Mouse (Mus musculus) testis, postnatal 14 days (tissue): ENCODE results near the gene Mxd1.

ENCODE experiments used
- DNase-seq: peaks from one replicate; pipeline ENCODE4 v3.0.0; 2021; ENCODE audit warnings: low spot score

Mxd1 gene

DNA sequence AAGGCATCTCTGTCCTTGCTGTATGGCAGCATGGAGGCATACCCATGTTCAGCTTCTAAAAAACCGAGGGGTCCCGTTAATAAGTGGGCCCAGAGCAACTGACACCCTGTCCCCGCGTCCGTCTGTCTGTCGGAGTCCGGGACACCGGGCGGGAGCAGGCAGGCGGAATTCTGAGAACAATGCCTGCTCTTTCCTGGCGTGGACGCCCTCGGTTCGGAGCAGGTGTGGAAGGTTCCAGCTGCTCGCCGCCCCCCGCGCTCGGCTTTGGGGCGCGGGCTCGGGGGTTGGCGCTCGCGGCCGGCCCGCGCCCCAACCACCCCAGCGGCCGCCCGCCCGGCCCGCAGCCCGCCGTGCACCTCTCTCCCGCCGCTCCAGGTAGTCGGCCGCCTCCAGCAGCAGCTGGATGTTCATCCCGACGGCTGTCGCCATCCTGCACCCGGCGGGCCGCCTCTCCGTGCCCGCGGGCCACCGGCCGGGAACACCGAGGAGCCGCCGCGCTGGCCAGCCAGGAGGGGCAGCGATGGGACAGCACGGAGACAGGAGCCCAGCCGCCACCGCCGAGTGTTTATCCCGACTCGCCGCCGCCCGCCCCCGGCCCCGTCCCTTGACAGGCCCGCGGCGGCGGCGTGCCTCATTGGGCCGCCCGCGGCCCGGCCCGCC is at the start of gene Mxd1:
Gene Mxd1 (minus strand): TSS at position 582 of the 660 bp plus-strand sequence.
- peak; percentile 62 for DNase-seq

DNA sequence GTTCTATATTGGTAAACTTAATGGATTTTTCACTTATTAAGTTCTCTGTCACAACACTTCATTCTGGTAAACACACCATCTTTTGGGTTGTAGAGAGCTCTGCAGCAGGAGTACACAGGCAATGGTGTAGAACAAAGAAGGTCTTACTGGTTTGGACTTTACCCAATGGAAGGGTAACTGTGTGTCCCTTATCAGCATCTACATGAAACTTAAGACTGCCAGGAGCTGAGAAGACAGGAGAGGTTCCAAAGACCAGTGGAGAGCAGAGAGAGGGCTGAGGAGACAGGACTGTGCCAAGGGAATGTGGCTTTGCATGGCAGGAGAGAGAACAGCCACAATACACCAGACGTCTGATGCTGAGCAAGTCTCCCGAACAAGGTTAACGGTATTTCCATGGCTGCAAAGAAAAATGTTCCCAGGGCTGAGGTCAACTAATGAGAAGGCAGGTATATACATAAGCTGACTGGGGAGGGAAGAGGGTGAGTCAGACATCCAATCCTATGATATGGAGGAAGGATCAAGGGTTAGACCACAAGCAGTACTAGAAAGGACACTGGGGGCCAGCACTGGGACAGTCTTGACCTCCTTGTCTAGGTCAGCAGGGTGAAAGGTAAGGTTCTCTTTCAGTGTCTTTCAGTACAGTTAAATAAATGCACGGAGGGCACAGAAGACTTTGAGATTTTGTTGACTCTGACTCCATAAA is 39.3 kb upstream of the Mxd1 start:
- DNase-seq = no peak

DNA sequence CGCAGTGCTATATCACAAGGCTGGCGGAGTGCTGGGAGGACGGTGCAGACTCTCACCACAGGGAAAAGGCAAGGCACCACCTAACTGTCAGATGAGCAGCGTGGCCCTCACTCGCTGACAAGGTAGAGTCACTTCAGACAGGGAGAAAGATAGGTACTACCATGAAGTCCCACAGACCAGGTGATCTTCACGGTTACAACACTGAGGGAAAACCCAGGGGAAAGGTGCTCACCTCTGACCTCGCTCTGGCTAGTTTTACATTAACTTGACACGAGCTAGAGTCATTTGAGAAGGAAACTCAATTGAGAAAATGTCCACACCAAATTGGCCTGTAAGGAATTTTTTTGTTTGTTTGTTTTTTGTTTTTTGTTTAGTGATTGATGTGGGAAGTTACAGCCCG is 33.6 kb upstream of the Mxd1 start:
- no peak for DNase-seq

DNA sequence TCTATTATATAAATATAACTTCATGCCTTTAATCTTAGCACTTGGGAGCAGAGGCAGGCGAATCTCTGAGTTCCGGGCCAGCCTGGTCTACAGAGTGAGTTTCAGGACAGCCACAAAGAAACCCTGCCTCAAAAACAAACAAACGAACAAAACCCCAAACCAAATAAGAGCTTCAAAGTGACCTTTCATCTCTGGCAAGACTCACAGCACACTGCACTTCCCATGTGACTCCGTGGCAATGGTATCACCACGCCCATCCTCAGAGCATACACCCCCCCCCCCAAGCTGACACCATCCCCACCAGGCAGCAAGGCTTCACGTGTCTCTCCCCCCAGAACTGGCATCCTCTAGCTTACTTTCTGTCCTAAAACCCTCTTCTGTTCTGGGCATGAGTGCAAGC is 28.9 kb upstream of the Mxd1 start:
- DNase-seq = no peak

DNA sequence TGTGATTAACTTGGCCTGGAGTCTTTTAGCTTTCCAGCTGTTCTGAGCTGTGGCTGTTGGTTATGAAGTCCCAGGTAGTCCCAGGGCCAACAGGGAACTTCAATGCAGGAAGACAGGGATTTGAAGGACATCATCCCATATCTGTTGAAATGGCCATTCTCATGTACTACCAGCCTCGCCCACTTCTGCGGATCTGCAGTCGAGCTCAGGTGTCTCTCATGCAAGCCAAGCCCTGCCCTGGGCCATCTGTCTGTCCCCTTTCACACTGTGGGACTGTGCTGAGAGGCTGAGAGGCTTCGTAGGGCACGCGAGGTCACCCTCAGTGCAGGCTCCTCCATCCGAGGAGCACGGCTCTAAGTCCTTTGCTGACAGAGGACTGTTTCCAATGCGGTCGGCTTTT is 27.3 kb upstream of the Mxd1 start:
- DNase-seq = no peak

DNA sequence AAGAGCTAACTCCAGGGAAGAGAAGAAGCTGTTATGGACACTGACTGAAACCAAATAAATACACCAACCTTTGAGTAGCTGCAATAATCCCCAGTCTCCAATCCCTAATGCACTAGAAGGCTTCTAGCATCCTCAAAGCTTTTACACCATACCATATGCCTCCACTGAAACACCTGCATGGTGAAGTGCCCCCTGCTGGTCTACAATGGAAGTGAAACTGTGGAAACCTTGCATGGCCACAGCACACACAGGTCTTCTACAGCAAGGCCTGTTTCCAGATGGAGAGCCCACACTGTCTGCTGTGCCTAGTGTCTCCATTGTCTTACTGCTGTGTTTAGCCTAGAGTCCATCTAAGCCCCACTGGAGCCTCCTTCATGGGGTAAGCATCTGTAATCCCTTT is 25.5 kb upstream of the Mxd1 start:
- no peak for DNase-seq

DNA sequence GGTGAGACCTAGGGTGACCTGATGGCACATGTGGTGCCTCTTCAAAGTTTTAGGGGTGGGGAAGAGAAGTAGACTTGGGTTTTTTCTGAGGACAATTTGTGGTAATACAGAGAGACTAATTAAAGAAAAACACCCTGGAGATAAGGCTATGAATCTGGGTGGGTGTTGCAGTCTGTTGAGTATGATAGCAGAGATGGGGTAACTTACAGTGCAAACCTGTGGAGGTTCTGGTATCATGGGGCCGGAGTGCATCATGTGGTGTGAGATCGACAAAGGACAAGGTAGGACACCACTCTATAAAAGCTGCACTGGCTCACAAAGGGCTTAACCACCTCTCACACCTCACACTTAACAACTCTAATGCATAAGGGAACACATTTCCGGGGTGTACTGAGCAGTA is 20.7 kb upstream of the Mxd1 start:
- DNase-seq = no peak

DNA sequence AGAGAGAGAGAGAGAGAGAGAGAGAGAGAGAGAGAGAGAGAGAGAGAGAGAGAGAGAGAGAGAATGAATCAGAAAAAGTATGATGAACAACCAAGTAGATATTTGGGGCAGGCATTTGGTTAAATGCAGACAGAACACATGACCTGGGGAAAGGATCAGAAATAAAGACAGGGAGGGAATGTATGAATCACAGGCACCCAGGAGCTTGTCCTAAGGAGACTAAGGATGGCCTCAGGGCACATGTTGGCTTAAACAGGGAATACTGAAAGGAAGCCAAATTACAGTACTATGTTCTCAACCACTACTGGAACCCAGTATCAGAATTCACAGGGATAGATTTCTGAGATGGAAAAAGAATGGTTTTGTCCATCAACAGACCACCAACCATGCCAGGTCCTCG is 18.0 kb upstream of the Mxd1 start:
- DNase-seq = no peak

DNA sequence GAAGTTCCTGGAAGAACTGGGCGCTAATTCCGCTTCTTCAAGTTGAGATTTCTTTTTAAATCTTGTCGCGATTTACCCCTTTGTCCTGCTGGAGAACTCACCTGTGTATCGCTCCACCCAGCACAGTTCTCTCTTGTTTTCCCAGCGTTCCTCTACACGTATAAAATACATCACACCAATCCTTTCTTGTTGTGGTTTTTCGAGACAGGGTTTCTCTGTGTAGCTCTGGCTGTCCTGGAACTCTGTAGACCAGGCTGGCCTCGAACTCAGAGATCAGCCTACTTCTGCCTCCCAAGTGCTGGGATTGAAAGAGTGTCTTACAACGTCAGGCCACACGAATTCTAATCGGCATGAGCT is 15.7 kb upstream of the Mxd1 start:
- no peak for DNase-seq

DNA sequence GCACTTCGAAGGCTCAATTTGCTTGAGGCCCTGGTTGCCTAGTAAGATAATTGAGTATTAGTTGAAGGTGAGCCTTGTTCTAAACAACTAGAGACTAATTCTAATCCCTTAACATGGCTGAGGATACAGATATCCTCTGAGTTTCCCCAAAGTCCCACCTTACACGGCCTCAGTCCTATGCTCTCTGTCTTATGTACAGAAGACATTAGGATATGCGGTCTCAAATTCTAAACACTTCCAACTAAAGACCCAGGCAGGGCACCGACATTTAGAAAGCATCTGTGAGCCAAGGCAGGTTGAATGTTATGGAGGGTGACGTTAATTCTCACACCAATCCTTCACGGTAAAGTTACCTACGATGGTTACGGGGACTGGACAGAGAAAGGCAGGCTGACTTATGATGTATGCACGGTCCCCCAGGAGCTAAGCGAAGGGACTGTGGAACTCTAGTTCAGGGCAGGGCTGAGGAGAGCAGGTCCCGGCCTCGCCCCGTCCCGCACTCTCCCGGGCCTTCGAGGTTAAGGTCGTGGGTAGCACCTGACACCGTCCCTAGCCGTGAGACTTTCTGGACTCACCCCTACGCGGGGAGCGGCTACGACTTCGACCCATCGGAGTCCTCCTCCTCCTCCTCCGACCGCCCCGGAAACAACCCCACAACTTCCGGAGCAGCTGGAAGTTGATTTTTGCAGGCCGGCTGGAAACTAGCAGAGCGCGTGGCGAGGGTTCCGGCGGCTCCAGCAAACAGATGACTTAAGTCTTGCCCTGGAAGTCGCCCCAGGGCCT is 15.1 kb upstream of the Mxd1 start, which contains the start of gene Snrnp27:
Gene Snrnp27 (minus strand): TSS at position 651 of the 783 bp plus-strand sequence.
- peak; percentile 91 for DNase-seq

DNA sequence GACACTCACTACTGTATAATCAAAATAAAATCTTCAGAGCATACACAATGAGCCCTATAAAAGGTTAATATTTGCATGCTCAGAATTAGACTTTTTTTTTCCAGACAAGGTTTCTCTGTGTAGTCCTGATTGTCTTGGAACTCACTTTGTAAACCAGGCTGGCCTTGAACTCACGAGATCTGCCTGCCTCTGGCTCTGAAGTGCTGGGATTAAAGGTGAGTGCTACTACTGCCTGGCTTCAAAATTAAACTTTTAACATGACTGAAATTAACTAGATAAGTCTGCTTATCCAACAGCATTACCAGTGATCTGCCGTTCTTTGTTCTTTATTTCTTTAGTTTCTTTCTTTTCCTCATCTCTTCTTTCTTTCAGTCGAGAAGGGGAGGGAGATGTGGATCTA is 12.3 kb upstream of the Mxd1 start:
- DNase-seq = no peak

DNA sequence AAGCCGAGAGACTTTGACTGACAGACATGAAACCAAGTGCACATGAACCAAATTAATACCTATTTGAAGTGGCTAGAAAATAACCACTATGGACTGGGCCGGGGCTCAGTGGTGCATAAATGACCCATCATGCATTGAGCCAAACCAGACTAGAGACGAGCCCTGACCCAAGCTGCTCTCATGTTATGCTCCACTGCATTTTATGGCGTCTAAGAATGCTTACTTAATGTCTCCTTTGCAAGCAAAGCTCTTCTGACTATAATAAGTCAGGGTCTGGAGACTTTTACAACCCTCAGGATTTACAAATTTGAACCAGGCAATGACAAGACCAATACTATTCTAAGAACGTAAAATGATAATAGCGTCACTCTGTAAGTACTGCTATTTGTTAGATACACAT is 9.4 kb upstream of the Mxd1 start:
- no peak for DNase-seq

DNA sequence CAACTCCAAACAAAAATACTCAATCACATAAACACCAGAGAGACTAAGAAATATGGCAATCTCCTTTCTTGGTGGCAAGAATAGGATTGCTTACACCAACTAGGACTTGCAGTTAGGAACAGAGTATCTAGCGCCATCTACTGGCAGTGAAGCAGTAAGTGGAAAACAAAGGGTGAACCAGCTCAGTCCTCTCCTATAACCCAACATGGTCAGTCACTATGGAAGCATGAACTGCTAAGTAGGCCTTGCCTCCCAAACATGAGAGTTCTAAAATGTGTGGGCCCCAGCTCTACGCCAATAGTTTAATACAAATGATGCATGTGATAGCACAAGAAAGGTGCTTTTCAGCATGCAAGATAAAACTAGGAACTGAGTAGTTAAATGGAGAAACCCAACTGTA is 1.9 kb upstream of the Mxd1 start:
- peak; percentile 51 for DNase-seq

DNA sequence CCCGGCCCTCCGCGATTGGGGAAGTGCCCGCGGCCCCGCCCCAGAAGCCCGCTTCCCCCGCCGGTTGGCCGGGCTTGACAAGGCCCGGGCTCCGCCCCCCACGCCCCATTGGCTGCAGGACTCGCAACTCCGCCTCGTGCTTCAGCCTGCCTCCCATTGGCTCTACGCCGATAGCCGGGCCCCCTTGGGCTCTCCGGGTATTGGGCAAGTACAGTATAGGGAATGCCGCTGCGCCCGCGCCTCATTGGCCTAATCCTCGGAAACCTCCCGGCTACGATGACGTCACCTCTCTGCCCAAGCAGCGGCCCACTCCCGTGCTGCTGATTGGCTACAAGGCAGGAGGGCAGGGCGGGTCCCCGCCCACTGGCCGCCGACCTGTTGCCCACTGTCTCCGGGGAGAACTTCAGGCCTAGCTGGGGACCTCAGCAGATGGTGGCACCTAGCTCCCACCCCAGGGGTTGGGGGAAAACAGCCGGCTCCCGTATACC is 323 bp upstream of the Mxd1 start:
- DNase-seq = peak; percentile 100

DNA sequence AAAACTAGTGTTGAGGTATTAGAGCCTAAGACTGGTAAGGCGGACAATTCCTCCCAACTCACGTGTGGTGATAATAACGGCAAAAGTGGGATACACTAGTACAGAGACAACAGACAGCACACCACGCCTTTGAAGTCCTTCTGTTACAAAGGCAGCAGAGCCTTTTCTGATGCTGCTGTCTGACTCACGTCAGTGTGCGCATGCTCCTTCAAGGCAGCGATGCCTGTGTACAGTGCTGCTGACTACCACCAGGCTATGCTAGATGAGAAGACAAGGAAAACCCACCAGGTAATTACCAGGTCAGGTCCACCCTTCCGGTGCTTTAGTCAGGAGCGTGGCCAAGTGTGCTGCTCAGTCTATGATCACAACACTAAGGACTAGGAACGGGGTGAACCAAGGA is 1.9 kb downstream of the Mxd1 start:
- DNase-seq = no peak

DNA sequence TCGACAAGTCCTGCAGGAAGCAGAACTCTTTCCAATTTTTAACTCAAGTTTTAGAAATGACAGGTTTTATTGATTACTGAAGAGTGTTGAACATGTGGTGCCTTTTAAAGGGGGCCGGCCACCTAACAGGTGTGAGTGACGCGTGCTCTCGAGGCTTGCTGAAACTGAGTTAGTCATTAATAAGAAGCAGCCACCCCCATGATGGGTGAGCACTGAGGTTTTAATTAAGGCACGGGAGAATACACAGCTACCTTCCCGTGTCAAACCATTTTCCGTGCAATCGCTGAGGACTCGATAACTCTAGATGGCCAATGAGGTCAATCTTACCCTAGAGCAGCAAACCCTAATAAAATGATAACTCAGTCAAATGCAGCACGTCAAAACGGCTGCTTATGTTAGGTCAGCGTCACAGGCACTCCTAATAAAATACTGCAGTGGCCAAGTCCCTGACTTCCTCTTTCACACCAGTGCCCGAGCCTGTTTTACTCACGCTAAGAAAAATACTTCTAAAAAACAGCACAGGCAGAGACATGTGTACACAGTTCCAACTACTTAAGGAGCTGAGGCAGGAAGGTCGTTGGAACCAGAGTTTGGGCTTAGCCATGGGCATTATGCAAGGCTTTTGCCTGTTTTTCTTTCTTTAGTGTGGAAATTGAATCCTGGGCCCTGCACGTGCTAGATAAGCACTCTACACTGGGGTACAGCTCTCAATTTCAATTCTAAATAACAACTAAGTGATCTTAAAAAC is 3.2 kb downstream of the Mxd1 start:
- no peak for DNase-seq

DNA sequence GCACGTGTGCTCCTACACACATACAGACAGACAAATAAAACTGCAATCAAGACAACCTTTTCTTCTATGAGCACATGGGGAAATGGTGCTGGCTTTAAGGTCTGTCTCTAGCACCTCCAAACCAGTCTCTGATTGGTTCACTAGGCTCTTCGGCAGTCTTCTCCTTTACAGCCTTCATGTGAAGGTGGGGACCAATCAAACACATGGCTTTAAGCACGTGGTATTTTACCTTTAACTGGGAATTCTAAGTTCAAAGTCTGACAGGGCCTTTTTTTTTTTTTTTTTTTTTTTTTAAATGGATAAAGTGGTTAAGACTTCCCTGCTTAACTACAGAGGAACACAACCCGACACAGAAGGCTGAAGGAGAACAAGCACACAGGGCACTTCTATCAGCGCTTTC is 3.9 kb downstream of the Mxd1 start:
- no peak for DNase-seq

DNA sequence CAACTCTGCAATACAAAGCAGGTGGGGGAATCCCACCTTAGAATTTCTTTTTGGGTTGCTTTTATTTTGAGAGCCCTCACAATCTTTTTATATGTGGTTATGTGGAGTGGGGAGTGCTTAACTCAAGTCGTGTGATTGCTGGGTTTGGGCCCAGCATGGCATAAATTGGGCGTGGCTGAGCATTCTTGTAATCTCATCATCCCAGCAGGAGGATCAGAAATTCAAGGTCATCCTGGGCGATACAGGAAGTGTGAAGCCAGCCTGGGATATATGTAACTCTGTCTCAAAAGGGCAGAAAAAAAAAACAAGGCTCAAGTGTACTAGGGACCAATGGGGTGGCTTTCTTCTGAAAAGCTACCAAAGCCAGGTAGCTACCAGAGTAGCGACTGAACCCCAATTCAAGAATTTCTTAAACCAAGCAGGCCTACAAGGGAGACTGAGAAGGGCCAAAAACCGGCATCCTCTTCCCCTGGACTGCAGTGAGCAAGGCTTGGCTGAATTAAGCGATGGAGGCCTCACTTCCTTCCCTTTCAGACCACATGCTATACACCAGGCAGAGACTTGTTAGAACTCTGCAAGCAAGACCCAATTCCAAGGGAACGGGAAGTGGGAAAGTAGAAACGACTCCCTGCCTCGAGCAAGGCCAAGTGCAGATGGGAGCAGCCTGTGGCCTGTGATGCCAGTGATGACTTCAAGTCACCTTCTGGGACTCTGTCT is 8.6 kb downstream of the Mxd1 start:
- no peak for DNase-seq

DNA sequence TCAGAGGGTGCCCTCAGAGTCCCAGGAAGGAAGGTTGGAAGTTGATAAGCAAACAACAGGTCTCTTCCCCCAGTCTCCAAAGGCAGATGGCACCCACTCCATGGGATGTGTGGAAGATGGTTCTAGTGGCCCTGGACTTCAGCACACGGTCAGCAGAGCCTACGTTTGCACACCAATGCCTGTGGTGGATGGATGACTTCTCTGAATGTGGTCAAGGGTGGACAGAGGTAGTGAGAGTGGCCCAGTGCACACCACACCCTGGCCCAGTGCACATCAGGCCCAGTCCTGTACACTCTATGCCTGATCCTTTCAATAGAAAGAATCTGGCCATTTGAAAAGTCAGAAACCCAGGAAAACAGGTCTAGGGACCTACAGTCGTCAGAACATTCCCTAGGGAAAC is 10.5 kb downstream of the Mxd1 start:
- no peak for DNase-seq

DNA sequence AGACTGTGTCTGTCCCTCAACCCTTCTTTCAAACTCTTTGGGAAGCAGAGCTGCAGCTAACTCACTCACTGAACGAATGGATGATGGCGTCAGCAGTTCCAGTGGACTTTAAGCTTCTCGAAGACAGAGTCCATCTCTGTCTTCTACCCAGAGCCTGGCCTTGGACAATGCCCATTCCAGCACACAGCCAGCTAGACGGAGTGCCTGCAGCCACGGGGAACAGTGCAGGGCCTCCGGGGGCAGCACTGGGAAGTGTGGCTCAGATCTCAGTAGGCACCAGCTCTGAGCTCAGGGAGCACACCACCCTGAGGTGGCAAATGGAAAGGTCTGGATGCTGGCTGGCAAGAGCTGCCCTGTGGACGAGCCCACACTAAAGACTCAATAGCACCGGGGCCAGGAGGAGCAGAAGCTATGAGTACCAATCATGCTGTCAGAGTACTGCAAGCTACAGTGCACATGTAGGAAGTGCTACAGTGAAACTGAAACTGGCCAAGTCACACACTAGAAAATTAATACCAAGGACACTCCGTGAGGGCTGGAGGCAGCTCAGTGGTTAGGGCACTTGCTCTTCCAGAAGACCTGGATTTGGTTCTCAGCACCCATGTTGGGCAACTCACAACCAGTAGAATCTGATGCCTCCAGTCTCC is 14.6 kb downstream of the Mxd1 start:
- DNase-seq = no peak

DNA sequence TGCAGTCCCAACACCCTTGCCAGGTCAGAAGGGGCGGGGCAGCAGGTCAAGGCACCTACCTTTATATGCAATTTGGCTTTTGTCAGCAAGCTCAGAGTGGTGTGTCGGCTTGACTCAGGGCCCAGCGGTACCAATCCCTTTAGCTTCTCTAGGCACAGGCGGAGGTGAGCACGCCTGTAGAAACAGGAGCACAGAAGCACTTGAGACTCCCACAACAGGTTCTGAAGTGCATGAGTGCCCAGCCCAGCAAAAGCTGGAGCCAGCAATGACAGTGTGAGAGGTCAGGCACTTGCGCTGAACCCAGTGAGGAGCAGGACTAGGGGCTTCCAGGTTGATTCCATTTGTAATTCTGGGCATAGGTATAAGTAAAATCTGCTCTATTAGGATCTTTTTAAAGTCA is 15.9 kb downstream of the Mxd1 start:
- DNase-seq = no peak
